Mouse (Mus musculus): Measurements from ENCODE around the gene Itih3. TPM values are rescaled to one million over a fixed set of nuclear protein-coding genes. Genes with fewer than 3 reads are reported as not detected.

Itih3 gene
- not detected in 4 replicates for total RNA-seq (2023; ENCODE audit: inconsistent age)

DNA sequence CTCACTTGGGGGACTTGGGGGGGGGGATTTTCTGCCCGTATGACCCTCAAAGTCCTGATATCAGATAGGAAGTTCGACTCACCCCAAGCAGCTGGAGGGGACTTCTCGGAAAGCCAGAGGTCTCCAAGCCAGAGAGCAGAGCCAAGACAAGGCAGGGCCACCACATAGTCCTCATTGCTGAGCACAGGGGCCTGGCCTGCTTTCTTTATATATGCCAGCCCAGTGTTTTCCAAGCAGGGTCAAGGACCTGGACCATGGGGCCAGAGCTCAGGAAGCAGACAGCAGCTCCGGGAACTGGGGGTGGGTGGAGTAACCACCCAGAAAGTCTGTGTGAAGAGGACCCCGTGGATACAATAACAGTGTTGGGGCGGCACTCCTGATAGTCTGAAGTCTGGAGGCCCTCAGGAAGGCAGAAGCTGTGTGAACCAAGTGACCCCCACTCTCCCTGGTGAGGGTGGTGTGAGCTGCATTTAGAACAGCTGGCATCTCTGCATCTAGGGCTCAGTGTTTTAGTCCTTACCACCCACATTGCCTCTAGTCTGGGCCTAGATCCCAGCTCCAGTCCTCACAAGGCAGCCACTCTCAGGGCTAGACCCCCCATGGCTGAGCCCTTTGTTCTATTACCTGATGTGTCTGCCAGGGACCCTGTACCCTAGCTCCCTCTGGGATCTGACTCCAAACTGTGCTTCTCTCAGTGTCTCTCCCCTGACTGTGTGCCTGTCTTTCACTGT, at the start of gene Itih3:
Gene Itih3, minus strand, starts transcription at position 386 of the 731 bp plus-strand sequence.

GRCm38 (mm10) chr14:30951154-30951825, 27.7 kb upstream of the Itih3 start, which contains the start of gene Nek4:
Gene Nek4, plus strand, starts transcription at chr14:30951377.

DNA sequence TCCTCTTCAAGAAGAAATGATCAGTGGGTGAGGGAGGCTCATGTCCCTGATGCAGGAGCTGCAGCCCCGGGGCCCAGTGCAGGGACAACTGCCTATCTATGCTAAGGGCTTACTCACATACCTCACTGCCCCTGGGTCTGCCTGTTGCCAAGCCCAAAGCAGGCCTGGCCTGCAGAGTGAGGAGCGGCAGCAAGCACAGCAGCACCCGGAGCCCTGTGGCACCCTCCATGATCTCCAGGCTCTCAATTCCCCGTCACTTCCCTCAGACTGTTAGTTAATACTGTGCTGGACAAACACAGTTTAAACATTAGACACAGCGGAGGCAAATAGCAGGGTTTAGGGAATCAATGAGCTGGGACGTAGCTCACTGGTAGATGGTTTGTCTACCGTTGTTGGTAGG, 19.5 kb upstream of the Itih3 start, which contains the start of gene Itih1:
Gene Itih1, minus strand, starts transcription at position 252 of the 400 bp plus-strand sequence.

GRCm38 (mm10) chr14:30886204-30886603, 37.4 kb downstream of the Itih3 start, which contains the start of gene Itih4:
Gene Itih4, plus strand, starts transcription at chr14:30886476.

DNA sequence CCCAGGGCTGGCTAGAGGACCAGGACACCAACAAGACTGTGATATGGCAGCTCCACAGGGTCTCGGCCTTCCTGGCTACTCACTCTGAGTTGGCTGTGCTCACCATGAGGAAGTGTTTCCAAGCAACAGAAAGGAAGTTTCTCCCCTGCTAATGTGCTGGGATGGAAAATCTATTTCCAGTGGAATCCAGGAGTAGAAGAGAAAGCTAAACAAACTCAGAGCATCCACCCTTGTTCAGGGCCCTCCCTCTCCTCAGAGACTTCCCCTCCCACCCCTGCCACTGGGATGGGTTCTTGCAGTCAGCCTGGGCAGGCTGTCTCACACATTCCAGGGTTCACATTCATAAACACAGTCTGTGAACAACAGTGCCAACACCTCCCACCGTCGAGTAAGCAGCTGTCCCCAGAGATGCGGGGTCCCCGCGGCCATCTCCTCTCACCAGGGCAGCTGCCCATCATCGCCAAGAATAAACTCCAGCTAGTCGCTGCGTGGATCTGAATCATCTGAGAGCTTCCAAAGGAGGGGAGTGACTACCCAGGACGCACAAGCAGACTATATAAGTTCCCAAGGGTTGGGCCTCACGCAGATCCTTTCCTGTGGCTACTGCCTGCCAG, 44.5 kb downstream of the Itih3 start, which contains the start of gene Mustn1:
Gene Mustn1, plus strand, starts transcription at position 243 of the 614 bp plus-strand sequence.

Other genes starting within 250 kb of the Itih3 start
- gene Sfmbt1, start 208.9 kb downstream of the Itih3 start, total RNA-seq (2023; ENCODE audit: inconsistent age): 18.5 to 20.3 TPM (median 18.8 TPM) in 4 replicates
- 18.3 to 21.2 TPM (median 18.4 TPM) in 4 replicates for gene Tmem110, start 98.2 kb downstream of the Itih3 start, total RNA-seq (2023; ENCODE audit: inconsistent age)
- gene Mustn1, start 44.6 kb downstream of the Itih3 start, total RNA-seq (2023; ENCODE audit: inconsistent age): 1.3 to 2.3 TPM (median 2.1 TPM) in 4 replicates
- 0.18 to 0.57 TPM (median 0.34 TPM) in 4 replicates for gene Itih4, start 37.3 kb downstream of the Itih3 start, total RNA-seq (2023; ENCODE audit: inconsistent age)
- gene Itih1, start 19.5 kb upstream of the Itih3 start, total RNA-seq (2023; ENCODE audit: inconsistent age): not detected in 4 replicates
- 6.4 to 7.6 TPM (median 6.9 TPM) in 4 replicates for gene Nek4, start 27.6 kb upstream of the Itih3 start, total RNA-seq (2023; ENCODE audit: inconsistent age)
- gene Glt8d1, start 77.6 kb upstream of the Itih3 start, total RNA-seq (2023; ENCODE audit: inconsistent age): 12.7 to 14.4 TPM (median 13.7 TPM) in 4 replicates
- 65.2 to 95.5 TPM (median 75.3 TPM) in 4 replicates for gene Spcs1, start 77.9 kb upstream of the Itih3 start, total RNA-seq (2023; ENCODE audit: inconsistent age)
- 75.0 to 87.2 TPM (median 79.0 TPM) in 4 replicates for gene Pbrm1, start 95.4 kb upstream of the Itih3 start, total RNA-seq (2023; ENCODE audit: inconsistent age)
- gene Gnl3, start 95.4 kb upstream of the Itih3 start, total RNA-seq (2023; ENCODE audit: inconsistent age): 492 to 523 TPM (median 508 TPM) in 4 replicates
- 29.5 to 36.6 TPM (median 32.7 TPM) in 4 replicates for gene Smim4, start 205.2 kb upstream of the Itih3 start, total RNA-seq (2023; ENCODE audit: inconsistent age)
- 0.90 to 2.2 TPM (median 1.5 TPM) in 4 replicates for gene Nt5dc2, start 207.3 kb upstream of the Itih3 start, total RNA-seq (2023; ENCODE audit: inconsistent age)
- 0.60 to 1.9 TPM (median 0.69 TPM) in 4 replicates for gene Stab1, start 244.9 kb upstream of the Itih3 start, total RNA-seq (2023; ENCODE audit: inconsistent age)

Data from B cell, adult (primary cell).